Mouse (Mus musculus) olfactory bulb, adult 2 months (tissue): Measurements from ENCODE around the gene Foxo3.

Experiments
- CTCF ChIP-seq: fragments of 200-500 bp; IDR thresholded peaks from 2 replicates; pipeline ENCODE4 v1.5.1; 2012; ENCODE audit warnings: low read depth, mild to moderate bottlenecking, low read length, moderate library complexity; ENCODE audit not compliant: insufficient read depth
- POLR2A ChIP-seq: fragments of 200-500 bp; IDR thresholded peaks from 2 replicates; pipeline ENCODE4 v1.6.1; 2012; ENCODE audit warnings: mild to moderate bottlenecking, low read depth, low read length, moderate library complexity; ENCODE audit not compliant: insufficient read depth

DNA sequence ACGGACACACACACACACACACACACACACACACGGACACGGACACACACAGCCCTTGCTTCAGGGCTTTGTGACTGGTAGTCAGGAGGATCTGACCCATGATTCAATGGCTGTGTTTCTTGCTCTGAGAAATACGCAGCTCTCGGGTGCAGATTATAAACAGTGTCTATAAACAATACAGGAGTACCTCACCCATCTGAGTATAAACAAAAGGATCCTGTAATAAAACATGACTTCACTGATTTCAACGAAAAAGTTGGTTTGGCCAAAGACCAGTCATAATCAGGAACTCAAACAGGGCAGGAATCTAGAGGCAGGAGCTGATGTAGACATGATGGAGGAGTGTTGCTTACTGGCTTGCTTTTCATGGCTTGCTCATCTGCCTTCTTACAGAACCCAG, 34.1 kb downstream of the Foxo3 start:
- TF ChIP-seq POLR2A (no peak), CTCF (no peak)
